Mouse (Mus musculus) skeletal muscle tissue, adult 2 months (tissue): ENCODE data around the gene Dgkh.
"Not testable (repeated sequence)": the region's sequence is repeated elsewhere in the genome, so short reads cannot be mapped to it uniquely, and the experiment has no call there.

Source experiments
- DNase-seq: peaks from one replicate; pipeline ENCODE4 v3.0.0-alpha.2; 2012; ENCODE audit warnings: low read depth, low spot score

Gene Dgkh

DNA sequence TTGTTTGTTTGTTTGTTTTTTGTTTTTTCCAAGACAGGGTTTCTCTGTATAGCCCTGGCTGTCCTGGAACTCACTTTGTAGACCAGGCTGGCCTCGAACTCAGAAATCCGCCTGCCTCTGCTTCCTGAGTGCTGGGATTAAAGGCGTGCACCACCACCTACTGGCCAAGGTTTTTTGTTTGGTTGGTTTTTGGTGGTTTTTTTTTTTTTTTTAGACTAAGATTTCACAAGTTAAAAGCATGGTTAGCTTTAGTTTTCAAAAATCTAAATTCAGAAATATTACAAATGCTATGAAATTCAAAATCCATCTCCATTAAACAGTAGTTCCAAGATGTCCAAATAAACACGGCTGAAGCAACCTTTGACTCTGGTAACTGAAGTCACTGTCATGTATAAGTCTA, 8.9 kb downstream of the Dgkh start:
- not testable (repeated sequence) for DNase-seq

GRCm38 (mm10) chr14:78722031-78722430, 10.5 kb downstream of the Dgkh start:
- DNase-seq = no peak

GRCm38 (mm10) chr14:78716035-78716434, 16.5 kb downstream of the Dgkh start:
- no peak for DNase-seq

GRCm38 (mm10) chr14:78712565-78713148, 19.9 kb downstream of the Dgkh start:
- DNase-seq = no peak

DNA sequence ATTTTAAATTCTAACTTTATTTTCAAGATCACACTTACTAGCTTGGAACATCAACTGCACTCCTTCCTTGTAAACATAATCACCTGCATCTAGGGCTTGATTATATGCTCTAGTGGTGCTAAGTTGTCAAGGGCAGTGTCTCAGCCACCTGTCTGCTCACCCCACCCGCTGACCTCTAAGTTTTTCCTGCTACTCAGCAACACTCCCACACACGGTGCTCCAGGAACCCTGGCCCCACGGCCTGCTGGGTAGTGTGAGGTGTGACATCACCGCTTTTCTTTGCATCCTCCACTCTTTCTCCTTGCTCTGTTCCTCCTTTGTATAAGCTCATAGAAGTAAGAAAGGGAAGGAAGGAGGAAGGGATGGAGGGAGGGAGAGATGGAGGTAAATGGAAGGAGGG, 21.9 kb downstream of the Dgkh start:
- DNase-seq = no peak

DNA sequence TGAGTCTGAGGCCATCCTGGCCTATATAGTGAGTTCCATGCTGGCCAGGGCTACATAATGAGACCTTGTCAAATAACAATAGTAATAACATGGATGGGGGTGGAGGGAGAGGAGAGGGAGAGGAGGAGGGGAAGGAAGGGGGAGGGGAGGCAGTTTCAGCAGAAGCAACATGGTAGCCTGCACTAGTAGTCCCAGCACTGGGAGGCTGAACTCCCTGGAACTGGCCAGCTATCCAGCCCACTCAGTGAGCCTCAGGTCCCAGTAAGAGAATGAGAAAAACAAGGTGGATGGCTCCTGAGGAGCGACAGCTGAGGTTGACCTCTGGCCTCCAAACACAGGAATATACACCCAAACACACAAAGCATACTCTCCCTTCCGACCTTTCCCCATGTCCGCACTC, 27.0 kb downstream of the Dgkh start:
- no peak for DNase-seq

- DNase-seq = no peak
Measured at GRCm38 (mm10) chr14:78703989-78704388, 28.6 kb downstream of the Dgkh start.

DNA sequence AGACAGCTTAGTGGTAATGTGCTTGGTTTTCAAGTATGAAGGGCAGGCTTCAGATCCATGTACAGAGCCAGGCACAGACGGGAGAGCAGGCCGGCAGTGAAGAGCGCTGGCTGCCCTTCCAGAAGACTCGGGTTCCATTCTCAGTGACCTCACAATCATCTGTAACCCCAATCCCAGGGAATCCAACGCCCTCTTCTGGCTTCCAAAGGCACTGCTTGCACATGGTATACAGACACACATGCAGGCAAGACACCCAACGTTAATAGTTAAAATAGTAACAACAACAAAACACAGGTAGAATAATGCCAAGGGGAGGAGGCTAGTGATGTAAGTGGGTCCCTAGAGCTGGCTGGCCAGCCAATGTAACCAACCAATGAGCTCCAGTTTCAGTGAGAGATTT, 29.2 kb downstream of the Dgkh start:
- DNase-seq = no peak

DNA sequence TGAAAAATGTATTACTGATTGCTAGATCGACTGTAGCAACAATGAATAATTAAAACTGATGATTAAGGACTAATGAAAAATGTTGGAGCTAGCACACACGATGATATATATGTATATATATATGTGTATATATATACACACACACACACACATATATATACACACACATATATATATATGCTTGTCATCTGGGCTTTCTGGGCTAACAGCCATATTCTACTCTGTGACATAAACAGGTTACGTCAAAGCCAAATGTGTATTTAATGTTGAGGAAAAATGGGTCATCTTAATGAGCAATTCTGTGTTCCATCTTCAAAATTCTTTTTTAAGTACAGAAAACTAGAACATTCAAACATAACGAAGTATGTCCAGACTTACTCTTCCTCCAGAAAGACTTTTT, 30.5 kb downstream of the Dgkh start:
- no peak for DNase-seq

DNA sequence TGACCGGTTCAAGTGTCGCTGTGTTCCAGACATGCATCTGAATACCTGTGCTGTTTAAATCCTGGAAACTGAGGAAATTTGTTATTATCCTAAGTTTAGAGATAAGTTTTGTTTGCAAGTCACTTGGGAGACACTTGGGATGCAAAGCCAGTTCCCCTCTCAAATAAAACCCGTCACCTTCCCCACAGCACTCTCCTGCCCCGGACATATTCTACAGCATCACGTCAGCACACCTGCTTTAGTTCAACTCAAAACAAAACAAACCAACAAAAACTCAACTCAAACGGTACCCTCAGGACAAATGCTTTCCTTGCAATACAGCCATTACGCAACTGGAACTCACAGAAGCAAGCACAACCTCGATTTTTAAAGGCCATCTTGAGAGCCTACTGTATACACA, 31.1 kb downstream of the Dgkh start:
- DNase-seq = no peak

DNA sequence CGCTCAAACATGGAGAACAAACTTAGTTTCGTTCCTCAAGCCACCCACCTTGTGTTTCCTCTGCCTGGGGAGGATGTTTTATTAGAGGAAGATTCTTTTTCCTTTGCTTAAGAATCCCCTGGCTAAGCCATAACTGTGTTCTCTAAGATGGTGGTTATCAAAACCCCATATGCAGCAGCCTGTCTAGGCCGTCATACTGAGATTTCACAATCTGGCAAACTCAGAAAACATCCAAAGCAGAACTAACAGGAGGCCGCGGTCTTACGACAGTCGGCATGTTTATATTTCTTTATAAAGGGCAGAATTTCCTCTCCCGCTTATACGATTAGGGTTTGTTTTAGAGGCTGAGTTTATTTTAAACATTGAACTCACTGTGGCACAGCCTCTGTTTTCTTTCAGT, 31.5 kb downstream of the Dgkh start:
- DNase-seq = no peak

GRCm38 (mm10) chr14:78699634-78700033, 32.9 kb downstream of the Dgkh start:
- no peak for DNase-seq

DNA sequence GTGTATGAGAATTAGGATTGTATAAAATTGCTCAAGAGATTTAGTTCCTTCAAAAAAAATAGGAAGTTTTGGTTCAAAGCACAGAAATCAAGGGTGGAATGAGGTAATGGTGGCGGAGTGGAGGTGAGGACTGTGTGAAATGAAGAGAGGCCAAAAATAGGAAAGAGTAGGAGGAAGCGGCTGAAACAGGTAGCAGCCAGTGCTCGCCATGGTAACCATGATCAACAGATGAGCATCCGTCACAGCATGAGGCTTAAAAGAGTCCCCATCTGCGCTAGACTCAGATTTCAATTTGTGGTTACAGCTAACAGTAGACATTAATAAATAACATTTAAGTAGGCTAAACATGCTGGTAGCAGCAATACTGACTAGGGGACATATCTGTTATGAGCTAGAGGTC, 33.4 kb downstream of the Dgkh start:
- no peak for DNase-seq

- no peak for DNase-seq
Measured at GRCm38 (mm10) chr14:78694121-78694520, 38.5 kb downstream of the Dgkh start.

- no peak for DNase-seq
Measured at GRCm38 (mm10) chr14:78692602-78693001, 40.0 kb downstream of the Dgkh start.

DNA sequence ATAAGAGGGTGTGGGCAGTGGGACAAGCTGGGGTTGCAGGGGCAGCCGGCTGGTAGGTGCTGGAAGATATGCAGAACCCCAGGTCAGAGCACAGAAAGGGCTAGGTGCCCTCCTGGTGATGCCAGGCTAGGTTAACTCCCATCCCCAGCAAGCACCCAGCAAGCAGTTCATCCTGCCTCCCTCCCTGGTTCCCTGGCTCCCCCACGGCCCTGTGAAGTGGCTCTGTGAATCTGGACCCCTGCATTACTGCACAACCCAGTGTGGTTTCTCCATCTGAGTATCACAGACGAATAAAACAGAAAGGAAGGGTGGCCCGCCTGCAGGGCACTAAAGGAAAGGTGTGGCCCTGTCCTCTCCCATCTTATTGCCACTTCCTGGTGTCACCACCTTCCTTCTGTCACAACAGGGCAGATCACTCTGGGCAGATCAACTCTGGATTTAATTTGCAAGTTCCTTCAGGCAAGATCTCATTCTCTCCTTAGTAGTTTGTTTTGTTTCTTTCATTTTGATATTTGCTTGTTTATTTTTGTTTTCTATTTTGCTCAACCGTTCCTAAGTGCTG, 40.6 kb downstream of the Dgkh start:
- no peak for DNase-seq

- no peak for DNase-seq
Measured at GRCm38 (mm10) chr14:78690883-78691282, 41.7 kb downstream of the Dgkh start.

GRCm38 (mm10) chr14:78690387-78690786, 42.2 kb downstream of the Dgkh start:
- no peak for DNase-seq

GRCm38 (mm10) chr14:78689950-78690349, 42.6 kb downstream of the Dgkh start:
- no peak for DNase-seq

- no peak for DNase-seq
Measured at GRCm38 (mm10) chr14:78687716-78688115, 44.9 kb downstream of the Dgkh start.

DNA sequence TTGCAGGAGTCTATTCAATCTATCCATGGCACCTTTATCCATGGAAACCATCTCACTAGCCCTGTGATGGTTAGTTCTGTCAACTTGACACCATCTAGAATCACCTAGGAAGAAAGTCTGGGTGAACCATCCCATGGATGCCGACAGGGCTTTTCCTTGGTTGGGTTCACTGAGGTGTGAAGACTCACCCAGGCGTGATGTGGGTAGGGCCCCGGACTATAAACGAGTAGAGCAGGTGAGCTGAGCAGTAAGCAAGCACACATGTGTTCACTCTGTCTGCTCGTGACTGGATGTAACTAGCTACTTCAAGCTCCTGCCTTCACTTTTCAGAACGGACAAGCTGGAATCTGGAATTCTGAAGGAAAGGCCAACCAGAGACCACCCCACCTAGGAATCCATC, 45.9 kb downstream of the Dgkh start:
- no peak for DNase-seq

DNA sequence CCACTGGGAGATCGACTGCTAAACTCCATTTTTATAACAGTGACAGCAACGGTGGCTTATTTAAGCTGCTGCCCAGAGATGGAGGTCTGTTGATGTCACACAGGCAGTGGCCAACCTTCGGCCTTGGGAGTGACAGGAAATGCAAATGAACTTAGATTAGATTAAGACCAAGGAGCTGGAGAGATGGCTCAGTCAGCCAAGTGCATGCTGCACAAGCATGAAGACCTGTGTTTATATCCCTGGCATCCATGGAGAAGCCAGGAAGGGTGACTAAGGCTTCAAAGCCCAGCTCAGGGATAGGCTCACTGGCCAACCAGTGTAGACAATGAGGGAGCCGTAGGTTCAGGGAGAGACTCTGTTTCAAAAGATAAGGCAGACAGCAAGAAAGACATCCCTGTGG, 48.4 kb downstream of the Dgkh start:
- no peak for DNase-seq

GRCm38 (mm10) chr14:78678981-78679380, 53.6 kb downstream of the Dgkh start:
- no peak for DNase-seq
